In the genomic region with DNA sequence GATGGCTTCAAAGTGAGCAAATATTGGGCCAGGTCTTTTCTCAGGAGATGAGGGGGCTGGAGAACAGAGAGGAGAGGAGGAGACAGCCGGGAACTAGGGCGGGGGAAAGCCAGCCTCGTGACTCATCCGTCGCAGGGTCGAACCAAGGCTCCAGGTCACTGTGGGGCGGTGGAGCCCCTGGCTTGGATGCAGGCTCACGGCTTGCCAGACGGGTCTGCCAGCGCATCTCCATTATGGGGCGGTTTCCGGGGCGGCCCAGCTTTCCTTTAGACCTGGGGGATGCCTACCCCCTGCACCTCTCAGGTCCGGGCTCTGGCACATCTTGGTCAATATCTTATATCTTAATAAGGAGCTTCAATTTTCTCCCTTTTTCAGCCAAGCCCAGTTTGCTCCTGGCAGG, we compare ENCODE assay signal across 9 mouse cellular contexts. TPM values are rescaled to one million over a fixed set of nuclear protein-coding genes. Genes with fewer than 3 reads are reported as not detected.
A peak's percentile ranks its signal among the peaks of the same experiment; 100 is the strongest.
DNase-seq lines count a peak whose midpoint lies in the region; ATAC-seq and TF ChIP-seq lines count a peak whose summit lies in the region.
"Had no signal": no experiment of that assay in that cellular context is flagged by ENCODE, and none has a peak within 500 bp of the region (broad histone marks: within the 10 kb centered on the region; RNA-seq: fewer than 3 reads in every experiment).

No protein-coding gene starts in this region.

- ATAC-seq in hindbrain, embryonic 12.5 days (ENCODE audit: low FRiP score), result no peak
- ATAC-seq in hindbrain, postnatal 0 days, result no peak
- ATAC-seq in embryonic facial prominence, embryonic 14.5 days (ENCODE audit: low read depth), result no peak
- no peak for ATAC-seq in limb, embryonic 12.5 days (ENCODE audit: insufficient number of reproducible peaks, insufficient read depth, low FRiP score, low TSS enrichment, low read depth)
- ATAC-seq in frontal cortex, adult (ENCODE audit: low TSS enrichment), result no peak

- H3K9ac ChIP-seq in hindbrain, embryonic 12.5 days, result no peak overlapping the region
- no peak overlapping the region for H3K9ac ChIP-seq in hindbrain, postnatal 0 days (replicated peaks; ENCODE audit: low read length)
- H3K9ac ChIP-seq in embryonic facial prominence, embryonic 14.5 days (ENCODE audit: low read depth, low read length), result no peak overlapping the region
- H3K9ac ChIP-seq in limb, embryonic 12.5 days (replicated peaks), result no peak overlapping the region; the same call in 1 of the 2 replicates

- no peak overlapping the region for H3K27ac ChIP-seq in hindbrain, embryonic 12.5 days
- no peak overlapping the region for H3K27ac ChIP-seq in hindbrain, postnatal 0 days
- H3K27ac ChIP-seq in embryonic facial prominence, embryonic 14.5 days (replicated peaks; ENCODE audit: low read depth, low read length), result no peak overlapping the region
- H3K27ac ChIP-seq in limb, embryonic 12.5 days, result 0 out of 2 replicates have a peak overlapping the region, but pooled peaks have one; percentile 12

- 7% methylated on average over 14 of the region's 14 CpGs for WGBS in hindbrain, embryonic 12.5 days
- 5% methylated on average over 14 of the region's 14 CpGs for WGBS in hindbrain, postnatal 0 days
- WGBS in embryonic facial prominence, embryonic 14.5 days, result 8% methylated on average over 10 of the region's 14 CpGs
- 6% methylated on average over 14 of the region's 14 CpGs for whole genome bisulfite sequencing in limb, embryonic 12.5 days

- DNase-seq in hindbrain, postnatal 0 days (ENCODE audit: low spot score), result no peak
- DNase-seq in ES-CJ7 (ENCODE audit: low read depth, low spot score), result peak; percentile 69
- no peak for DNase-seq in embryonic facial prominence, embryonic 14.5 days (ENCODE audit: low spot score)
- no peak for DNase-seq in cerebellum, postnatal 25 days
- no peak for DNase-seq in MN1 (ENCODE audit: low spot score)

- H3K9me3 ChIP-seq in hindbrain, embryonic 12.5 days (replicated peaks), result peaks cover 9% of the 10 kb centered on the region
- 0 out of 2 replicates have a peak, but pooled peaks cover 2% of the 10 kb centered on the region for H3K9me3 ChIP-seq in hindbrain, postnatal 0 days (ENCODE audit: low read length)
- 0 out of 2 replicates have a peak, but pooled peaks cover 4% of the 10 kb centered on the region for H3K9me3 ChIP-seq in embryonic facial prominence, embryonic 14.5 days (ENCODE audit: control insufficient read depth, low read length)
- H3K9me3 ChIP-seq in limb, embryonic 12.5 days, result no peaks in the 10 kb centered on the region
- H3K9me3 ChIP-seq: G1E had no signal

- TF ChIP-seq CTCF in hindbrain, postnatal 0 days (IDR thresholded peaks at IDR 0.05; ENCODE audit: low read depth), result no peak

- no peaks in the 10 kb centered on the region for H3K36me3 ChIP-seq in hindbrain, embryonic 12.5 days
- H3K36me3 ChIP-seq in hindbrain, postnatal 0 days (ENCODE audit: insufficient read depth, low read length), result no peaks in the 10 kb centered on the region
- no peaks in the 10 kb centered on the region for H3K36me3 ChIP-seq in embryonic facial prominence, embryonic 14.5 days (ENCODE audit: control insufficient read depth, insufficient read depth, low read length)
- no peaks in the 10 kb centered on the region; the same call in 1 of the 2 replicates for H3K36me3 ChIP-seq in limb, embryonic 12.5 days
- H3K36me3 ChIP-seq: G1E had no signal

- peaks cover 6% of the 10 kb centered on the region; the same call in 1 of the 2 replicates for H3K27me3 ChIP-seq in hindbrain, embryonic 12.5 days
- H3K27me3 ChIP-seq in hindbrain, postnatal 0 days (ENCODE audit: insufficient read depth, low read length), result no peaks in the 10 kb centered on the region
- H3K27me3 ChIP-seq in embryonic facial prominence, embryonic 14.5 days (replicated peaks; ENCODE audit: control insufficient read depth, insufficient read depth, low read length), result no peaks in the 10 kb centered on the region; the same call in 1 of the 2 replicates
- no peaks in the 10 kb centered on the region for H3K27me3 ChIP-seq in limb, embryonic 12.5 days

- H3K4me3 ChIP-seq in hindbrain, embryonic 12.5 days, result no peak overlapping the region
- no peak overlapping the region for H3K4me3 ChIP-seq in hindbrain, postnatal 0 days (ENCODE audit: low read length)
- H3K4me3 ChIP-seq in embryonic facial prominence, embryonic 14.5 days (ENCODE audit: low read depth, low read length), result no peak overlapping the region
- no peak overlapping the region for H3K4me3 ChIP-seq in limb, embryonic 12.5 days (replicated peaks)

- H3K4me1 ChIP-seq in hindbrain, embryonic 12.5 days, result peaks cover 14% of the 10 kb centered on the region
- no peaks in the 10 kb centered on the region for H3K4me1 ChIP-seq in hindbrain, postnatal 0 days (ENCODE audit: insufficient read depth, low read length)
- H3K4me1 ChIP-seq in embryonic facial prominence, embryonic 14.5 days (ENCODE audit: control insufficient read depth, insufficient read depth, low read length), result peaks cover 14% of the 10 kb centered on the region; the same call in 1 of the 2 replicates
- peaks cover 27% of the 10 kb centered on the region for H3K4me1 ChIP-seq in limb, embryonic 12.5 days (replicated peaks)

- H3K4me2 ChIP-seq in hindbrain, embryonic 12.5 days (replicated peaks), result 0 out of 2 replicates have a peak overlapping the region, but pooled peaks have one; percentile 83
- H3K4me2 ChIP-seq in hindbrain, postnatal 0 days (ENCODE audit: low read depth, low read length), result no peak overlapping the region
- H3K4me2 ChIP-seq in embryonic facial prominence, embryonic 14.5 days (ENCODE audit: low read depth, low read length), result peak overlapping the region; percentile 10; the same call in 1 of the 2 replicates
- peak overlapping the region; percentile 8; the same call in 1 of the 2 replicates for H3K4me2 ChIP-seq in limb, embryonic 12.5 days

RNA-seq across cellular contexts. Expression of a gene that starts 0.8 kb away (rescaled TPM):
- 20.2 and 22.5 TPM in 2 replicates for polyA plus RNA-seq in hindbrain, embryonic 12.5 days (2016; fragmentation: Nextera tagmentation; extraction: Ambion mirVana)
- total RNA-seq in hindbrain, postnatal 0 days (2014; rRNA removed), result 2.5 and 3.8 TPM in 2 replicates
- 5.0 and 5.4 TPM in 2 replicates for polyA plus RNA-seq in hindbrain, postnatal 0 days (2015; fragmentation: Nextera tagmentation; extraction: Ambion mirVana)
- polyA plus RNA-seq in embryonic facial prominence, embryonic 14.5 days (2014; fragmentation: Nextera tagmentation; extraction: Ambion mirVana), result 22.5 and 26.9 TPM in 2 replicates
- 37.0 and 37.5 TPM in 2 replicates for polyA plus RNA-seq in limb, embryonic 12.5 days (2016; fragmentation: Nextera tagmentation; extraction: Ambion mirVana)
- polyA plus RNA-seq: G1E had no signal

RNA-seq across cellular contexts. Expression of a gene that starts 53.4 kb away (rescaled TPM):
- 54.4 and 62.3 TPM in 2 replicates for polyA plus RNA-seq in hindbrain, embryonic 12.5 days (2016; fragmentation: Nextera tagmentation; extraction: Ambion mirVana)
- 124 and 127 TPM in 2 replicates for total RNA-seq in hindbrain, postnatal 0 days (2014; rRNA removed)
- 66.4 and 70.4 TPM in 2 replicates for polyA plus RNA-seq in hindbrain, postnatal 0 days (2015; fragmentation: Nextera tagmentation; extraction: Ambion mirVana)
- 41.7 and 43.0 TPM in 2 replicates for polyA plus RNA-seq in embryonic facial prominence, embryonic 14.5 days (2014; fragmentation: Nextera tagmentation; extraction: Ambion mirVana)
- 38.6 and 44.5 TPM in 2 replicates for polyA plus RNA-seq in limb, embryonic 12.5 days (2016; fragmentation: Nextera tagmentation; extraction: Ambion mirVana)
